Mouse (Mus musculus) monocyte, adult 2 months (primary cell): ENCODE data around the gene AC134908.4.
A peak's percentile ranks its signal among the peaks of the same experiment; 100 is the strongest.

ENCODE experiments used
- DNase-seq, 2 experiments: peaks; one replicate each; pipeline ENCODE4 v3.0.0; 2022; ENCODE audit warnings: low spot score in 2 of 2, low read depth in 1 of 2

Gene AC134908.4

DNA sequence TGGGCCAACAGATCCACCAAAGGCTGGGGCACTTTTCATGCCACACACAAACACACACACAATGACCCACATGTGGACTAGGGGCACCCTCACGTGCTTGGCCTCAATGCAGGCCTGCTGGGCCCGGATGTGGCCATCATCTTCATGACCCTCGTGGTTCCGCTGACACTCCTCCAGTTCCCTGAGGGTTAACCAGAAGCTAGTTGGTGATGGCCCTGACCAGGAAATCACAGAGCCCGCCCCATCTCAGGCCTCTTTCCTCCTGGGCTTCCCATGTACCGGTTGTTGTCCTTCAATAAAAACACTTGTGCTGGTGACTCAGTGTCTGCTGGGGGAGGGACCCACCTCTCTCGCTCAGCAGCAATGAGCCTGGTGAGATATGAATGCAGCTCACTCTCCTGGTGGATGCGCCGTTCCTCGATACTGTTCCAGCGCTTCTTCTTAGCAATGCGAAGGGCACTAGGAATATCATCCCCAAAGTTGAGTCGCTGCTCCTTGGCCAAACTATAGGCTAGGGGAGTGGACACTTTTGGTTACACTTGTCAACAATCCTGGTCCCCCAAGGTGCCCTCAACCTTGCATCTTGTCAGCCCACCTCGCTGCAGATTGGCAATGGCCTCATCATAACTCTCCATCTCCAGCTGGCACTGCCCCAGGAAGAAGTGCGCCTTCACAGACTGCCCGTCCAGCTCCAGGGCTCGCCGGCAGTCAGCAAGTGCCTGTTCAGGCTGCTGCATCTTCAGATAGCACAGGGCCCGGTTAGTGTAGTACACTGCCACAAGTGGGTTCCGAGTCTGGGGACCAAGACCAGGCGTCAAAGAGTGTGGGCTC lies 36.2 kb upstream of the AC134908.4 start:
- DNase-seq: no peak

GRCm38 (mm10) chr17:25830806-25831431 lies 35.5 kb upstream of the AC134908.4 start:
- DNase-seq: no peak

GRCm38 (mm10) chr17:25830200-25830753 lies 34.8 kb upstream of the AC134908.4 start:
- no peak for DNase-seq

DNA sequence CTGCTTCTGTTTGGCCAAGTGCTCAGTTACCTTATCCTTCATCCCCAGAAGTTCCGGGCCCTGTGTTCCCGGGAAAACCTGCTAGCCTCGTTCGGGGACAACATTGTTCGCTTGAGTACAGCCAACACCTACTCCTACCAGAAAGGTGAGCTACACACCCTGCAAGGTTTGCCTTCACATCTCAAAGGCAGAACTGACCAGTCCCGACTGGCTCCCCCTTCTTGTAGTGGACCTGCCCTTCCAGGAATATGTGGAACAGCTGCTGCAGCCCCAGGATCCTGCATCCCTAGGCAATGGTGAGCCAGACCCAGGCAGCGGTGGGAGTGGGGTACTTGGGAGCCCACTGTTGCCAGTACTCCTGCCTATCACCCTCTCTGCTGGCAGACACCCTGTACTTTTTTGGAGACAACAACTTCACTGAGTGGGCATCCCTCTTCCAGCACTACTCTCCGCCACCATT lies 34.1 kb upstream of the AC134908.4 start:
- no peak for DNase-seq

DNA sequence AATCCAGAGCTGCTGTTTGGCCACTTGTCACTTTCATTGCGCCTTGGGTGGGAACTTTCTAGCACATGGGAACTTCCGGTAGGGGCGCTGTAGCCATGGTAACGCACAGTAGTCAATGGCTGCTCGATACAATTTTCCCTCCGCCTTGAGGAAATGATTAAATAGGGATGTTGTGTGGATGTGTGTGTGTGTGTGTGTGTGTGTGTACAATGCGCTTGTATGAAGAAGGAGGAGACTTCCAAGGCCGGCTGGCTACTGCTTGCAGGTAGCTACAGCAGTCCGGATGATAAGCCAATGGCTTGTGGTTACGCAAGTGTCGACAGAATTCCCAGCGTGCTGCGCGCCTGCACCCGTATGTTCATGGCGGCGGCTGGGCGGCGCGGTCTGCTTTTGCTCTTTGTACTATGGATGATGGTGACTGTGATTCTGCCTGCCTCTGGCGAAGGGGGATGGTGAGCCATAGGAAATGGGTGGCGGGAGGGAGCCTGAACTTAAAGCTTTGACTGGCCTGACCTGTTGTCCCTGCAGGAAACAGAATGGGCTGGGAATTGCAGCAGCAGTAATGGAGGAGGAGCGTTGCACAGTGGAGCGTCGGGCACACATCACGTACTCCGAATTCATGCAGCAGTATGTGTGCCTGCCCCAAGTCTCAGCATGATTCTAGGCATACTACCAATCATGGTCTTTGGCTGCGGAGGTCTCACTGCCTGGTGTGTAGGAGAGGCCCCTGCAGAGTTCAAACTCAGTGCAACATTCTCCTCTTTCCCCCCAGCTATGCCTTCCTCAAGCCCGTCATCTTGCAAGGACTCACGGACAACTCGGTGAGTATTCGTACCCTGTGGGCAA lies 33.5 kb upstream of the AC134908.4 start, which contains the start of gene Jmjd8:
Jmjd8 (plus strand) TSS at position 156 of the 846 bp plus-strand sequence.
- DNase-seq: no peak

GRCm38 (mm10) chr17:25828223-25828594 lies 32.8 kb upstream of the AC134908.4 start:
- no peak for DNase-seq

DNA sequence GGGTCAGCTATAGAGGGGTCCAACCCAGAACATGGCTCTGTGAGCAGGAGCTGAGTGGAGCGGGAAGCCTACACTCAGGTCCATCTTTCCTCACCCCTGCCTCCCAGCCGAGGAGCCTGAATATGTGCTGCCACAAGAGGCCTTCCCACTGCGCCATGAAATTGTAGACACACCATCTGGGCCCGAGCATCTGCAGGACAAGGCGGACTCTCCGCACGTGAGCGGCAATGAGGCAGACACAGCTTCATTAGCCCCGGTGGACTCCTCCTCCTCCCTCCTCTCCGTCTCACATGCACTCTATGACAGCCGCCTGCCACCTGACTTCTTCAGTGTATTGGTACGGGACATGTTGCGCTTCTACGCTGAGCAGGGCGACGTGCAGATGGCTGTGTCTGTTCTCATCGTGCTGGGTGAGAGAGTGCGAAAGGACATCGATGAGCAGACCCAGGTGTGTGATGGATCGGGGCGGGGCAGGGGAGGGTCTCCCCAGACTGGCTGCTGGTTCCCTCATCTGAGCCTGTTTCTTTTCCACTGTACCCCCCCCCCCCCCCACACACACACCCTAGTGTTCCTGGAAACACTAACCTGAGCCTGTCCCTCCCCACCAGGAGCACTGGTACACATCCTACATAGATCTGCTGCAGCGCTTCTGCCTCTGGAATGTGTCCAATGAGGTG lies 32.2 kb upstream of the AC134908.4 start:
- DNase-seq: no peak

DNA sequence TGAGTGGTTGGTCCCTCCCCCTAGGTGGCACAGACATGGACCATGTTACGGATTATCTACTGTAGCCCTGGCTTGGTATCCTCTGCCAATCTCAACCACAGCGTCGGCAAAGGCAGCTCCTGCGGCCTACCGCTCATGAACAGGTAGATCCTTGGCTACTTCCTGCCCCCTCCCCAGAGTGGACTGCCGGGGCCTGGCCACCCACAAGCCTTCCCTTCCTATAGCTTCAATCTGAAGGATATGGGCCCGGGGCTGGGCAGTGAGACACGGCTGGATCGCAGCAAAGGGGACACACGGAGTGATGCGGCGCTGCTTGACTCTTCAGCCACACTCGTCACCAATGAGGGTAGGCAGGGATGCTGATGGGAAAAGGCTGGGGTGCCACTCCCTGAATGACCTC lies 31.6 kb upstream of the AC134908.4 start:
- DNase-seq: no peak

DNA sequence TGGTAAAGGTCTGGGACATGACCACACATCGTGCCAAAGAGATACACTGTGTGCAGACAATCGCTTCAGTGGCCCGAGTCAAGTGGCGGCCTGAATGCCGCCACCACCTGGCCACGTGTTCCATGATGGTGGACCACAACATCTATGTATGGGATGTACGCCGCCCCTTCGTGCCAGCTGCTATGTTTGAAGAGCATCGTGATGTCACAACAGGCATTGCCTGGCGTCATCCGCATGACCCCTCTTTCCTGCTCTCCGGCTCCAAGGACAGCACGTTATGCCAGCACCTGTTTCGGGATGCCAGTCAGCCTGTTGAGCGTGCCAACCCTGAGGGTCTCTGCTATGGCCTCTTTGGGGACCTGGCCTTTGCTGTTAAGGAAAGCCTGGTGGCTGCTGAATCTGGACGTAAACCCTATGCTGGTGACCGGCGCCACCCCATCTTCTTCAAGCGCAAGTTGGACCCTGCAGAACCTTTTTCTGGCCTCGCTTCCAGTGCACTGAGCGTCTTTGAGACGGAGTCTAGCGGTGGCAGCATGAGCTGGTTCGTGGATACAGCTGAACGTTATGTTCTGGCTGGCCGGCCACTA lies 30.6 kb upstream of the AC134908.4 start:
- DNase-seq: no peak

DNA sequence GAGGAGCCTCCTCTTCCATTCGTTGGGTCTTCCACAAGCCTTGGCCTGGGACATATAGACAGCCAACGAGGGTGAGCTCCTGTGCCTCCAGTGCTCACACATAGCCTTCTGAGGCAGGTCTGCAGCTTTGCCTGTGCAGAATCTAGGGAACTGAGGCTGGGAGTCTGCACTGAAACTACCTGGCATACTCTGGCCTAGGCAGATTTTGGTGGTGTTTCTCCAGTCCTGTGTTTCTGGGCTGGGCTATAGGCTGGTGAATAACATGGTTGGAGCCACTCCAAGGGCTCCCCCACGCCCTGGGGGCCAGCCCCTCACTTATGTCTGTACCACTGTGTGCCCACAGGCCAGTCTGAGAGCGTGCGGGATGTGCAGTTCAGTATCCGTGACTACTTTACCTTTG lies 29.9 kb upstream of the AC134908.4 start:
- DNase-seq: no peak

- DNase-seq: no peak
Observed at GRCm38 (mm10) chr17:25824362-25825142, 29.1 kb upstream of the AC134908.4 start.

- DNase-seq: peak in 1 of 2 experiments; percentile 44
Observed at GRCm38 (mm10) chr17:25823452-25823851, 28.0 kb upstream of the AC134908.4 start, which contains the start of gene Wdr24. TSS of gene Wdr24 (plus strand) at chr17:25823627.

DNA sequence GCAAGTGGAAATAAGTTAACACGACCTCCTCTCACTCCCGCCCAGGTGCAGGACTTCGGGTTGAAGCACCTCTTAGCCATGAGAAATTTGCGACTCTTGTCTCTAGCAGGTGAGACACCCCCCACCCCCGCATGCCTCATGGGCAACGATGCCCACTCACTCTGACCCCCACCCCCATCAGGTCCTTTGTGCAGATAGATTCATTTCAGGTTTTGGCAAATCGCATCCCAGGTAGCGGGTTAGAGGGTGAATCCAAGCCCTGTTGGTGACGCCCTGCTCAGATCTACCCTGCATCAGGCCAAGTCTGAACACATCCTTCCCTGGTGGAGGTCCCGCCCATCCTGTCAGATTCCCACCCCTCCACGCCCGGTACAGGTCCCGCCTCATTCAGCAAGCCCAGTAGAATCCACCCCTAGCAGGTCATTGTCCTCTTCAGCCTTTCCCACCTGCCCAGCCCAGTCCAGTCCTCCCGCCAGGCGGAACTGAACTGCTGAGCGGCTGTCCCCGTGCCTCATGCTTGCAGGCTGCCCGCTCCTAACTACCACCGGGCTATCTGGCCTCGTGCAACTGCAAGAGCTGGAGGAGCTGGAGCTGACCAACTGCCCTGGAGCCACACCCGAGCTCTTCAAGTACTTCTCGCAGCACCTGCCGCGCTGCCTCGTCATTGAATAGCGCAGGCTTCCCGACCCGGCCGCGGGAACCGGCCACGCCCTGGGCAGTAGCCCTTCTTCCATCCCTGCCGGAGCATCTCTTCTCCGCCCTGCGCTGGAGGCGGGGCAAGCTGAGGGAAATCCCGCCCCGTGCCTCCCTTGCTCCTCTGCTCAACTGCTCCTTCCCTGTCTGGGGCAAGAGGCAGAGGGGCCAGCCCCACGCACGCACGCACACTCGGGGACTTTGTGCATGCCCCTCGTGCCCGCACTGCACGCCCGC lies 23.7 kb upstream of the AC134908.4 start:
- no peak for DNase-seq

- no peak for DNase-seq
Observed at GRCm38 (mm10) chr17:25817662-25818061, 22.2 kb upstream of the AC134908.4 start.

DNA sequence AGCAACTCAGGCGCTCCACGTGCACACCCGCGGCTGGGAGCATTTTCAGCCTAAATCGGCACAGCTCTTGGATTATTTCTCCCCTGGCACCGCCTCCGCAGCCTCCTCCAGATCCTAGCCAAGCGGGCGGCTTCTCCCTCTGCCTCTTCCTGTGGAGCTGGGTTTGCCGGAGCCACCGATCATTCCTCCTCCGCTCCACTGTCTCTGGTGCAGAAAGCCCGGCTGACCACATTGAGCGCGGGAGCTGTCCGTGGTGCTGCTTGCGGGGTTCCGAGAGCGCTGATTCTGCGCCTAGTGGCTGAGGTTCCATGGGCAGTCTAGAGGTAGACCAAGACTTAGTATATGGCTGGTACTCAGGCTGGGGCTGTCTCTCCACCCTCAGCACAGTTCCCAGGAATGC lies 18.0 kb upstream of the AC134908.4 start:
- peak in 1 of 2 experiments; percentile 77 for DNase-seq

DNA sequence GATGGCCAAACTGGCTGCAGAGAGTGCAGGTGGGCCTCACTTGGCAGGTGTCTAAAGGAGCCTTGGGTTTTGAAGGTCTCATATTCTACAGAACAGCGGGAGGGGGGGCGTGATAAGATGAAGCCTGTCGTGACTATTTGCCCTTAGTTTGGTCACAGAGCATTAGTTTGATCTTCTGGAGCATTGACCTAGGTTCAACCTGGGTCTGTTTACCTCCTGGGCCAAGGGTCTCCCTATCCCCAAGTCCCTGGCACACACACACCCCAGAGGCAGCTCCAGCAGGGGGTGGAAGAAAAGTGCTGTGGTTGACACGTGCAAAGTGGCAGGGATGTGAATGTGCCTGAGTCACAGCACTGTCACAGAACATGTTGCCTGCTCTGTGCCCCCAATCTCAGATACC lies 15.4 kb upstream of the AC134908.4 start:
- no peak for DNase-seq

DNA sequence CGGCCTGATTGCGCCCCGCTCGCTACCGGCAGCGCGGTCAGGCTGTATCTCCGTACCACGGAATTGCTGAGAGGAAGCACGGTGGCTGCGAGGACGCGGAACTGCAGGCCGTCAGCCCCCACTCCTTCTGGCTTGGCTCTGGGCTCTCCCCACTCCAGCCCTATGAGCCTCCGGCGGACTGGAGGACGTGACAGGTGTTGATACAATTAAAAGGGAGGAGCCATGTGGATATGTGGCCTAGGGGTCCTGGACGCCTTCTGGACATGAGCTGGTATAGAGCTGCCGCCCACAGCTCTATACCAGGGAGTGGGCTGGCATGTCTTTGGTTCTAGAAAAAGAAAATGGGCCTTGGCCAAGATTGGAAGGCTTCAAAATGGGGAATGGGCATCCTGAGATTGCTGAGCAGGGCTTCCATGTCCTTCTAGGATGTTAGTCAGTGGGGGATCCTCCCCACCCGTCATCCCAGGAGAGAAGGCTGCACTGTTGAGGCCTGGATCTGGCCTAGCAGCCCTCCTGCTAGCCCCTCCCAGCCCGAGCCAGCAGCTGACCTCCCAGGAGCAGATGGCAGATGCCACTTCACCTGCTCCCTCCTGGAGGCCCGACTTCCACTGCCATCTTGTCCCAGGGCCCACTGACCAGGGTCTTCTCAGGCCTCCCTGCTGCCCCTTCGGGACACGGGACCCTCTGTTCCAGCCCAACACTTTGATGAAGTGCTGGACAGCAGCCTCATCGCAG lies 14.3 kb upstream of the AC134908.4 start:
- DNase-seq: no peak
